Mouse (Mus musculus) kidney, embryonic 16.5 days (tissue): ENCODE data around the gene Adam8. TPM values are rescaled to one million over a fixed set of nuclear protein-coding genes. Genes with fewer than 3 reads are reported as not detected.
A peak's percentile ranks its signal among the peaks of the same experiment; 100 is the strongest.

Source experiments
- ATAC-seq: fragments of 200-750 bp; cut with Nextera tagmentation; 2 replicates; pipeline ENCODE4 v1.8.0; 2017; ENCODE audit warnings: moderate TSS enrichment; ENCODE audit not compliant: low FRiP score, low TSS enrichment
- H3K27ac ChIP-seq: fragments of 300-500 bp; sonication (generic); 2 replicates; pipeline ENCODE4 v1.5.1; 2014; ENCODE audit warnings: low read length
- H3K27me3 ChIP-seq: fragments of 300-500 bp; sonication (generic); 2 replicates; pipeline ENCODE4 v1.6.1; 2014; ENCODE audit warnings: low read length, control low read depth, mixed read lengths; ENCODE audit not compliant: insufficient read depth
- H3K36me3 ChIP-seq: fragments of 300-500 bp; sonication (generic); 2 replicates; pipeline ENCODE4 v1.6.1; 2014; ENCODE audit warnings: low read length, control low read depth, mixed read lengths; ENCODE audit not compliant: insufficient read depth
- H3K4me1 ChIP-seq: fragments of 300-500 bp; sonication (generic); 2 replicates; pipeline ENCODE4 v1.6.1; 2014; ENCODE audit warnings: low read length, control low read depth, mixed read lengths; ENCODE audit not compliant: insufficient read depth
- H3K4me2 ChIP-seq: fragments of 300-500 bp; sonication (generic); replicated peaks from 2 replicates; pipeline ENCODE4 v1.6.1; 2014; ENCODE audit warnings: low read depth, low read length
- H3K4me3 ChIP-seq: fragments of 300-500 bp; sonication (generic); 2 replicates; pipeline ENCODE4 v1.5.1; 2014; ENCODE audit warnings: mild to moderate bottlenecking, low read length
- H3K9ac ChIP-seq: fragments of 300-500 bp; sonication (generic); replicated peaks from 2 replicates; pipeline ENCODE4 v1.6.1; 2014; ENCODE audit warnings: low read length
- H3K9me3 ChIP-seq: fragments of 300-500 bp; sonication (generic); 2 replicates; pipeline ENCODE4 v1.6.1; 2016; ENCODE audit warnings: low read length, control low read depth
- WGBS: fragments of 180-500 bp; shearing (Covaris S2); extraction: QIAGEN DNeasy Blood & Tissue Kit; methylation state at CpG from one replicate; pipeline ENCODE4 v1.1.7; 2014; 5-methylcytosine and 5-hydroxymethylcytosine counted together
- polyA plus RNA-seq: library from polyadenylated mRNA; unstranded; fragments of >200 nt; fragmentation: Nextera tagmentation; extraction: Ambion mirVana; gene quantifications from 2 replicates; pipeline ENCODE4 v1.2.1, GENCODE M21; 2015

The Adam8 gene
- polyA plus RNA-seq, 1 experiment from 2014 or later, result 1.8 TPM

DNA sequence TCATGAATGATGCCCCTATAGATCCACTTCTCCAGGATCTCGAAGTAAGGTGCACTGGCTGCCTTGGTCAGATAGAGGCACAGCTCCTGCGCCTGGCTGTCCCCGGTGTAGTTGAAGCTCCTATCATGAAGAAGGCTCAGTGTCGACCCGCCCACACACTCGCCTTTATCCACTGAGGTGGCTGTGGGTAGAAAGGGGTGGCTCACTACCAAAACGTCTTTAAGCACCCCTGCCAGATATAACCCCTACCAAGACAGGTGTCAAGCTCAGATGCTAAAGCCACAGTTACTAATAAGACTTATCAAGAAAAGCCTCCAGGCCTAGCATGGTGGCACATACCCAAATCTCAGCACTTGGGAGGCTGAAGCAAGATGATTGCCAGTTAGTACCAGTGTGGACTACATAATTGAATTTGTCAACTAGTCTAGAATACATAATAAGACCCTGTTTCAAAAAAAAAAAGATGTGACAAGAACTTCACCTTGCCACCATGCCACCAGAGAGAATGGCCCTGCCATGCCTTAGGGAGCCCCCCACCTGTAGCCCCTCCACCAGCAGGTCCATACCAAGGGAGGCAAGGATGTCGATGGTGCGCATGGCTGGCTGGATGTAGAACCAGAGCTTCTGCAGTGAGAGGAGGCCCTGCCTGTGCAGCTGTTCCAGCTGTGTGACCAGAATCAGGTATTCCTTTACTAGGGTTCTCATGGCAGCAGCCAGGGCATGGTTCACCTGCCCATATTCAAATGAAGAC lies 14.7 kb upstream of the Adam8 start:
- Histone ChIP-seq H3K36me3 (peaks cover 49% of the 10 kb centered on the region), H3K4me2 (no peak overlapping the region), H3K27ac (no peak overlapping the region), H3K27me3 (no peaks in the 10 kb centered on the region), H3K4me3 (no peak overlapping the region), H3K9me3 (no peaks in the 10 kb centered on the region), H3K9ac (no peak overlapping the region), H3K4me1 (no peaks in the 10 kb centered on the region)
- WGBS, result 90% methylated on average over 9 of the region's 9 CpGs
- no peak for ATAC-seq

DNA sequence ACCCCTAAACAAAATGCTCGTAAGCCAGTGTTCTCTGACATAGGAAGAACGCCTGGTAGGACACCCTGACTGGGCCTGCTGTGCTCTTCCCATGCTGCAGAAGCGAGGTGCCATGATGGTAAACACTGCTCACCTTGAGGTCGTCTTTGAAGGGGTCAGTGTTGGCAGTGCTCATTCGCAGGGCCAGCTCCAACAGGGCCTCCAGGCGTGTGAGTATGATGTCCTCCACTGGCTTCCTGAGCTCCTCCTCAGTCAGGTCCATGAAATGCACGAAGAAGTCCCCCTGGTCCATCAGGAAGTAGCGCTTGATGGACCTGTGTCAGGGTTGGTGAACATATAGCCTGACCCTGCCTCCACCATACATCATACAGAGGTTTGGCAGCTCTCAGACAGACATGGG lies 12.3 kb upstream of the Adam8 start:
- no peak for ATAC-seq
- no peak overlapping the region for H3K4me3 ChIP-seq
- no peaks in the 10 kb centered on the region for H3K9me3 ChIP-seq
- no peak overlapping the region for H3K9ac ChIP-seq
- 94% methylated on average over 8 of the region's 8 CpGs for WGBS
- no peaks in the 10 kb centered on the region for H3K4me1 ChIP-seq
- H3K27ac ChIP-seq, result no peak overlapping the region
- no peak overlapping the region for H3K4me2 ChIP-seq
- H3K27me3 ChIP-seq, result no peaks in the 10 kb centered on the region
- H3K36me3 ChIP-seq, result peaks cover 55% of the 10 kb centered on the region

DNA sequence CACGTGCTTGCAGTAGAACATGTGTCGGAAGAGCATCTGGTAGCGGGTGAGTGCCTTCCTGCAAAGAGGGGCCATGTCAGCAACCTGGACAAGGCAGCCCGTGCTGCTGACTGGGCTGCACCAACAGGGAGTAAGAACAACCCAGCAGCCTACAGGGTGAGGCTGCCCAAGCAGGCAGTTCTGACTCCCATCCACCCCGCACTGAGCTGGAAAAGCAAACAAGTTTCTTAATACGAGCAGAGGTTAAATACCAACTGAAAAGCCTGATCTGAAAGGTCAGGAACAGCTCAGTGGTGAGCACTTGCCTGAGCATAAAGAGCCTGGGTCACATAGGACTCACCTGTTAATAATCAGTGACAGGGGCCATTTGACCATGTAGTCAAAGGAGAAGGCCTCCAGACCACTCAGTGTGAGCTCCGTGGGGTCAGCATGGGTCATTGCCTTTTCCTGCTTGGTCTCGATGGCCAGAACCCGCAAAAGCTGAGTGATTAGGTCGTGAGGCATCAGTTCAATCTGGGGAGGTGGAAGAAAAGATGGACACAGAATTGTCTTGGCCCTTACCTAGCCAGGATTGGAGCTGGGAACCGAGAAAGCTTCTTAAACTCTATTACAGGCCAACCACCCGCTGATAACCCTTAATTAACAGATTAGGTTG lies 8.9 kb upstream of the Adam8 start:
- WGBS, result 61% methylated on average over 12 of the region's 12 CpGs
- Histone ChIP-seq H3K4me2 (no peak overlapping the region), H3K4me3 (no peak overlapping the region), H3K36me3 (peaks cover 73% of the 10 kb centered on the region), H3K4me1 (no peaks in the 10 kb centered on the region), H3K9ac (no peak overlapping the region), H3K27ac (no peak overlapping the region), H3K27me3 (no peaks in the 10 kb centered on the region), H3K9me3 (no peaks in the 10 kb centered on the region)
- no peak for ATAC-seq

DNA sequence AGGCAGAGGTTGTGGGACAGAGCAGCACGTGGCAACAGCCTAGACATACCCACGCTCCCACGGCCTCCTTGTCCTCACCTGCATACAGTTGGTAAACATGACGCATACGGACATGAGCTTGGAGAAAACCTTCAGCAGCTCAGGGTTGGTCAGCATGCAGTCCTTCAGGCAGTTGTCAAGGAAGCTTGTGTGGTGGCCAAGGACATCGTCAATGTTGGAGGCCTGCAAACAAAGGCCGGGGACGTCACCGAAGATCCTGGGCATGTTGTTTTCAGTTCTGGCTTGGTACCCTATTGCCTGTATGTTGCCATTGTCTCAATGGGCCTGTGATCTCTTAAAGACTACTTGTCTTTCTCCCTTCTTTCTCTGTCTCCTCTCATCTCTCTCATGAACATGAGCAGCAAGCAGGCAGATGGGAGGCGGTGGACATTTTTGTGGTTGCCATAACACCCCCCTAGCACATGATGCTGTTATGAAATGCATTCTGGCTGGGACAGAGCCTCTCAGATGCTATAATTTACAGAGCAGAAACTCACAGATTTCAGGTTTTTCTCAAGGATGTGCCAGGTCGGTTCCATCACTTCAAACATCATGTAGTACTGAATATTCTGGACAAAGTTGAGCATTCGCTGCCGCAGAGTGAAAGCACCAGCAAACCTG lies 6.5 kb upstream of the Adam8 start:
- no peaks in the 10 kb centered on the region for H3K9me3 ChIP-seq
- H3K4me2 ChIP-seq, result no peak overlapping the region
- H3K27ac ChIP-seq, result no peak overlapping the region
- H3K4me1 ChIP-seq, result no peaks in the 10 kb centered on the region
- peaks cover 55% of the 10 kb centered on the region for H3K36me3 ChIP-seq
- H3K27me3 ChIP-seq, result no peaks in the 10 kb centered on the region
- no peak overlapping the region for H3K9ac ChIP-seq
- ATAC-seq, result no peak
- WGBS, result 91% methylated on average over 13 of the region's 13 CpGs
- no peak overlapping the region for H3K4me3 ChIP-seq

DNA sequence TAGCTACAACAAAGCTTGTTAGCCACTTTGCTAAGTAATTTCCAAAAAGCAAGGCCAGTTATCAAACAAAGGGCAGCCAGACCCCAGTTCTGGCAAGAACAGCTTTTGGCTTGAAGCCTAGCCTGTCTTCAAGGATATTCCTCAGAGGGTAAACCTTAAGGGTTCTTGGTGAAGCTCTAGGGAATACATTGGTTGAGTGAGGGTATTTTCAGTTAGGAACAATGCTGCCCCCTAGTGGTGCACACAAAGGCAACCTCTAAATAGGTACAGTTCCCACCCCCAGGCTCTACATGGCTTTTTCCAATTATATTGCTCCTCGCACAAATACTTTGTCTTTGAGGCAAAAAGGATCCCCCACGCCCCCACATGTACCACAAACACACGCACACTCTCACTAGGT lies 2.3 kb upstream of the Adam8 start:
- no peaks in the 10 kb centered on the region for H3K9me3 ChIP-seq
- no peak overlapping the region for H3K27ac ChIP-seq
- H3K4me3 ChIP-seq, result no peak overlapping the region
- WGBS, result 35% methylated on average over 3 of the region's 3 CpGs
- no peak overlapping the region for H3K9ac ChIP-seq
- H3K27me3 ChIP-seq, result no peaks in the 10 kb centered on the region
- ATAC-seq, result no peak
- H3K4me2 ChIP-seq, result no peak overlapping the region
- H3K36me3 ChIP-seq, result peaks cover 35% of the 10 kb centered on the region
- no peaks in the 10 kb centered on the region for H3K4me1 ChIP-seq

DNA sequence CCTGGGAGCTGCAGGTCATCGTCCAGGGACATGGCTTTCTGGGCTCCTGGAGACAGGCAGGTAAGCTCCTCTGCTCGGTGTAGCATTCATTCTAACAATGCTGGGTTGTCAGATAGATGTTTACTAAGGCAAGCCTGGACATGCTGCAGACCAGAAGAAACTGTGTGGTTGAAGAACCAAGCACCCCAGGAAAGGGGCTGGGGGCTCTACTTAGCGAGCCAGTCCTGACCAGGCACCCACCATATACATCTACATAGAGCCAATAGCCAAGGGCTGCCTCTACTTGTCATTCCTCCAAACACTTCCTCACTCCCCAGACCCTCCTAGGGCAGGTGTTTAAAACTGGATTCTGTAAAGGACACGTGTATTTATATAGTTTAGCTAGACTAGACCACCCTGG lies 1.8 kb upstream of the Adam8 start:
- 84% methylated on average over 4 of the region's 4 CpGs for WGBS
- Histone ChIP-seq H3K4me1 (no peaks in the 10 kb centered on the region), H3K27me3 (no peaks in the 10 kb centered on the region), H3K9me3 (no peaks in the 10 kb centered on the region), H3K9ac (no peak overlapping the region), H3K4me2 (no peak overlapping the region), H3K27ac (no peak overlapping the region), H3K36me3 (peaks cover 30% of the 10 kb centered on the region), H3K4me3 (no peak overlapping the region)
- 0 out of 2 replicates have a peak, but pooled peaks have one; percentile 16 for ATAC-seq

DNA sequence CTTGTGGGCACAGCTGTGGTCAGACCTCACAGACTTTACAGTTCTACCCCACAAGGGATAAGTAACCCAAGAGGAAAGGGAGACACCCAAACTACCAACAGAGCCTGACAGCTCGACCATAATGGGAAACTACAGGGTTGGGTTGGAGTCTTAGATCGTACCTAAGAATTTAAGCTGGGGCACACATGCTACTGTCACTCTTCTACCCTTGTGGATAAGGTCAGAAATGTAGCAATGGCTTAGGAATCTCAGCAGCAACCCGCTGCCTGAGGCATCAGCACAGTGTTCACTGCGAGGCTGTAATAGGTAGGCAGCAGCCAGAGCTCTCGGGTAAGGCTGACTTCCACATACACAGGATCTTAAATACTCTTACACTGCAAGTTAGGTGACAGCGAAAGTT lies 1.2 kb upstream of the Adam8 start:
- H3K4me3 ChIP-seq, result no peak overlapping the region
- no peak overlapping the region for H3K27ac ChIP-seq
- H3K9me3 ChIP-seq, result no peaks in the 10 kb centered on the region
- no peak overlapping the region for H3K4me2 ChIP-seq
- H3K9ac ChIP-seq, result no peak overlapping the region
- 91% methylated on average over 6 of the region's 6 CpGs for WGBS
- ATAC-seq, result no peak
- H3K36me3 ChIP-seq, result peaks cover 23% of the 10 kb centered on the region
- no peaks in the 10 kb centered on the region for H3K4me1 ChIP-seq
- no peaks in the 10 kb centered on the region for H3K27me3 ChIP-seq

DNA sequence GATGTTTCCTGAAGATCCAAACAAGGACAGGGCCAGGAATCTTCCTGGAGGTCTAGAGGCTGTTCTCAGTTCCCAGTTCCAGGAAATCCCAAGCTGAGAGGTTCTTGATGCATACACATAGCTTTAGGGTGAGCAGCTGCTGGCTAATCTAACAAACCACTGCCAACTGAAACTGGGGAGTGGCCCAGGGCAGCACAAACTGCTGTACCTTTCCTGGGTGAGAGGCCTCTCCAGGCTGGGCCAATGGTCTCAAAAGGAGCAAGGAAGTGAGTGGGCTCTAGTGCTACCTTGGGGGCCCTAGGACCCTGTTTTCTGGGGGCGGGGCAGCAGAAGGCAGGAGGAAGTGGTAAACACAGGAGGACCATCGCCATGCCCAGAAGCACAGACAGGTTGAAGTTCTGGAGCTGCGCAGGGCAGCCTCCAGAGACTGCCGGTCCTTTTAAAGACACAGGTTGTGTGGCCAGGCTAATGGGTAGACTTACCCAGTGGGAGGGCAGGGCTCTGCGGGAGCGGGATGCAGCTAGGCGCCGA lies 1.4 kb downstream of the Adam8 start:
- no peak for ATAC-seq
- WGBS, result 72% methylated on average over 8 of the region's 8 CpGs
- H3K4me1 ChIP-seq, result no peaks in the 10 kb centered on the region
- H3K27ac ChIP-seq, result no peak overlapping the region
- H3K36me3 ChIP-seq, result peaks cover under 1% of the 10 kb centered on the region; the same call in 1 of the 2 replicates
- no peaks in the 10 kb centered on the region for H3K9me3 ChIP-seq
- no peak overlapping the region for H3K4me3 ChIP-seq
- H3K27me3 ChIP-seq, result no peaks in the 10 kb centered on the region
- H3K9ac ChIP-seq, result no peak overlapping the region
- H3K4me2 ChIP-seq, result no peak overlapping the region

DNA sequence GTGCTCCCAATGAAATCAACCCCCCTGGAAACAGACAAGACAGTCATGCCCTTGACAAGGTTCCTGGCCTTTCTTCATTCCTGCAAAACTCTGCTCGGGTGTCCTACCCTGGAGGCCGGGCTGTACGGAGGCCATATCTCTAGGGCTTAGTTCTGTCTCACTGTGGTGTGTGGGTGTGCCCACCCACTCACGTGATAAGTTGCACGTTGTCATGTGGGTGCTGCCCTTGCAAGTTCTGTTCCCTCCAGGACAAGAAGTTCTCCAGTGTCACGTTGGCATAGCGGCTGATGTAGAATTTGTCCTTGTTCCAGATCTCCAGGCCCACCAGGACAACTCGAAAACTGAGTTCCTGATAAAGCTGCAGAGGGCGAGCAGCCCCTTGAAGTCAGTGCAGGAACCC lies 4.1 kb downstream of the Adam8 start:
- H3K4me1 ChIP-seq, result no peaks in the 10 kb centered on the region
- no peaks in the 10 kb centered on the region for H3K9me3 ChIP-seq
- WGBS, result 81% methylated on average over 9 of the region's 9 CpGs
- H3K9ac ChIP-seq, result no peak overlapping the region
- peaks cover 6% of the 10 kb centered on the region; the same call in 1 of the 2 replicates for H3K36me3 ChIP-seq
- H3K4me3 ChIP-seq, result no peak overlapping the region
- no peak overlapping the region for H3K4me2 ChIP-seq
- no peak for ATAC-seq
- H3K27ac ChIP-seq, result no peak overlapping the region
- no peaks in the 10 kb centered on the region for H3K27me3 ChIP-seq

DNA sequence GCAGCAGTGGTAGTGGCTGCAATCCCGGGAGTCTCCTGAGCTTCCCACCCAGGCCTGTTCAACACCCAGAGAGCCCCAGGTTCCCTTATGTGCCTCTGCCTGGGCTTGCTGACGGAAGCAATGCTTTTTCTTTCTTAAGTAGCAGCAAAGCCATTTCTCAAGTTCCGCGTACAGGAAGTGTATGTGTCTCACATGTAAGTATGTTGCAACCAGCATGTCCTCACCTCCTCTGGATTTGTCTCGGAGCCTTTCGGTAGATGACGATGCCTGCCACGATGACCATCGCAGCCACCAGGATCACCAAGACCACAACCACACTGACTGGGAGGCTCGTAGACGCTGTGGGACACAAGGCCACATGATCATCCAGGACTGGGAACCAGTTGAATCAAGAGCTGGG lies 7.9 kb downstream of the Adam8 start:
- H3K4me2 ChIP-seq, result no peak overlapping the region
- H3K4me3 ChIP-seq, result no peak overlapping the region
- no peaks in the 10 kb centered on the region for H3K4me1 ChIP-seq
- peaks cover 6% of the 10 kb centered on the region; the same call in 1 of the 2 replicates for H3K36me3 ChIP-seq
- no peak overlapping the region for H3K9ac ChIP-seq
- ATAC-seq, result no peak
- no peak overlapping the region for H3K27ac ChIP-seq
- H3K9me3 ChIP-seq, result no peaks in the 10 kb centered on the region
- no peaks in the 10 kb centered on the region for H3K27me3 ChIP-seq
- WGBS, result 91% methylated on average over 11 of the region's 11 CpGs
